Mouse (Mus musculus): ENCODE measurements around the gene Mmp2. TPM values are rescaled to one million over a fixed set of nuclear protein-coding genes. Genes with fewer than 3 reads are reported as not detected.

The Mmp2 gene
- polyA plus RNA-seq, 1 experiment = 2.8 TPM

GRCm38 (mm10) chr8:92799406-92799805 is 27.7 kb upstream of the Mmp2 start:
- 90% methylated on average over 11 of the region's 11 CpGs for WGBS
- no peak for DNase-seq
- TF ChIP-seq POLR2A (IDR thresholded peaks at IDR 0.05; ENCODE audit: borderline replicate concordance, insufficient read depth, low read length) = no peak
- no peak for TF ChIP-seq CTCF (IDR thresholded peaks at IDR 0.05; ENCODE audit: borderline replicate concordance, insufficient read depth, low read depth, low read length)
- H3K27ac ChIP-seq (ENCODE audit: insufficient read depth, low read length) = no peak overlapping the region
- no peak overlapping the region for H3K4me3 ChIP-seq (replicated peaks; ENCODE audit: insufficient read depth, low read depth, low read length)
- H3K4me1 ChIP-seq (ENCODE audit: control insufficient read depth, insufficient read depth, low read length) = no peaks in the 10 kb centered on the region
- no peaks in the 10 kb centered on the region for H3K27me3 ChIP-seq (ENCODE audit: control insufficient read depth, insufficient read depth, low read length)

GRCm38 (mm10) chr8:92801231-92801630 is 25.9 kb upstream of the Mmp2 start:
- no peaks in the 10 kb centered on the region for H3K27me3 ChIP-seq (ENCODE audit: control insufficient read depth, insufficient read depth, low read length)
- H3K4me1 ChIP-seq (ENCODE audit: control insufficient read depth, insufficient read depth, low read length) = no peaks in the 10 kb centered on the region
- no peak overlapping the region for H3K27ac ChIP-seq (ENCODE audit: insufficient read depth, low read length)
- TF ChIP-seq CTCF (IDR thresholded peaks at IDR 0.05; ENCODE audit: borderline replicate concordance, insufficient read depth, low read depth, low read length) (no peak), POLR2A (IDR thresholded peaks at IDR 0.05; ENCODE audit: borderline replicate concordance, insufficient read depth, low read length) (no peak)
- DNase-seq = no peak
- 57% methylated on average over 8 of the region's 8 CpGs for WGBS
- no peak overlapping the region for H3K4me3 ChIP-seq (replicated peaks; ENCODE audit: insufficient read depth, low read depth, low read length)

- H3K4me1 ChIP-seq (ENCODE audit: control insufficient read depth, insufficient read depth, low read length) = no peaks in the 10 kb centered on the region
- H3K4me3 ChIP-seq (replicated peaks; ENCODE audit: insufficient read depth, low read depth, low read length) = no peak overlapping the region
- 74% methylated on average over 3 of the region's 3 CpGs for WGBS
- no peaks in the 10 kb centered on the region for H3K27me3 ChIP-seq (ENCODE audit: control insufficient read depth, insufficient read depth, low read length)
- no peak for TF ChIP-seq CTCF (IDR thresholded peaks at IDR 0.05; ENCODE audit: borderline replicate concordance, insufficient read depth, low read depth, low read length)
- H3K27ac ChIP-seq (ENCODE audit: insufficient read depth, low read length) = no peak overlapping the region
- DNase-seq = no peak
These were observed 24.5 kb upstream of the Mmp2 start for GRCm38 (mm10) chr8:92802591-92802990.

- TF ChIP-seq POLR2A (IDR thresholded peaks at IDR 0.05; ENCODE audit: borderline replicate concordance, insufficient read depth, low read length) (no peak), CTCF (IDR thresholded peaks at IDR 0.05; ENCODE audit: borderline replicate concordance, insufficient read depth, low read depth, low read length) (no peak)
- WGBS = 88% methylated on average over 2 of the region's 2 CpGs
- no peaks in the 10 kb centered on the region for H3K27me3 ChIP-seq (ENCODE audit: control insufficient read depth, insufficient read depth, low read length)
- H3K4me1 ChIP-seq (ENCODE audit: control insufficient read depth, insufficient read depth, low read length) = peaks cover 2% of the 10 kb centered on the region; the same call in 1 of the 2 replicates
- DNase-seq = no peak
- H3K4me3 ChIP-seq (replicated peaks; ENCODE audit: insufficient read depth, low read depth, low read length) = no peak overlapping the region
- no peak overlapping the region for H3K27ac ChIP-seq (ENCODE audit: insufficient read depth, low read length)
These were observed 14.3 kb upstream of the Mmp2 start for GRCm38 (mm10) chr8:92812773-92813172.

GRCm38 (mm10) chr8:92815661-92816060 is 11.4 kb upstream of the Mmp2 start:
- WGBS = 10% methylated on average over 5 of the region's 5 CpGs

GRCm38 (mm10) chr8:92817928-92818818 is 8.9 kb upstream of the Mmp2 start:
- TF ChIP-seq POLR2A (IDR thresholded peaks at IDR 0.05; ENCODE audit: borderline replicate concordance, insufficient read depth, low read length) = no peak
- TF ChIP-seq CTCF (IDR thresholded peaks at IDR 0.05; ENCODE audit: borderline replicate concordance, insufficient read depth, low read depth, low read length) = peak; percentile 79
- peak; percentile 54 to 60 for DNase-seq
- no peak overlapping the region for H3K4me3 ChIP-seq (replicated peaks; ENCODE audit: insufficient read depth, low read depth, low read length)
- H3K4me1 ChIP-seq (ENCODE audit: control insufficient read depth, insufficient read depth, low read length) = peaks cover 2% of the 10 kb centered on the region; the same call in 1 of the 2 replicates
- no peak overlapping the region for H3K27ac ChIP-seq (ENCODE audit: insufficient read depth, low read length)
- WGBS = 24% methylated on average over 6 of the region's 6 CpGs
- H3K27me3 ChIP-seq (ENCODE audit: control insufficient read depth, insufficient read depth, low read length) = no peaks in the 10 kb centered on the region

More at GRCm38 (mm10) chr8:92815661-92816060, 11.4 kb upstream of the Mmp2 start:
- Histone ChIP-seq H3K27ac (ENCODE audit: insufficient read depth, low read length) (no peak overlapping the region), H3K4me3 (replicated peaks; ENCODE audit: insufficient read depth, low read depth, low read length) (no peak overlapping the region), H3K27me3 (ENCODE audit: control insufficient read depth, insufficient read depth, low read length) (no peaks in the 10 kb centered on the region), H3K4me1 (ENCODE audit: control insufficient read depth, insufficient read depth, low read length) (peaks cover 2% of the 10 kb centered on the region; the same call in 1 of the 2 replicates)
- TF ChIP-seq CTCF (IDR thresholded peaks at IDR 0.05; ENCODE audit: borderline replicate concordance, insufficient read depth, low read depth, low read length) (no peak), POLR2A (IDR thresholded peaks at IDR 0.05; ENCODE audit: borderline replicate concordance, insufficient read depth, low read length) (no peak)
- no peak for DNase-seq

GRCm38 (mm10) chr8:92821151-92821550 is 5.9 kb upstream of the Mmp2 start:
- no peak for DNase-seq
- Histone ChIP-seq H3K27me3 (ENCODE audit: control insufficient read depth, insufficient read depth, low read length) (no peaks in the 10 kb centered on the region), H3K4me3 (replicated peaks; ENCODE audit: insufficient read depth, low read depth, low read length) (no peak overlapping the region), H3K27ac (ENCODE audit: insufficient read depth, low read length) (no peak overlapping the region), H3K4me1 (ENCODE audit: control insufficient read depth, insufficient read depth, low read length) (no peaks in the 10 kb centered on the region)
- TF ChIP-seq CTCF (IDR thresholded peaks at IDR 0.05; ENCODE audit: borderline replicate concordance, insufficient read depth, low read depth, low read length) (no peak), POLR2A (IDR thresholded peaks at IDR 0.05; ENCODE audit: borderline replicate concordance, insufficient read depth, low read length) (no peak)

- Histone ChIP-seq H3K27ac (ENCODE audit: insufficient read depth, low read length) (no peak overlapping the region), H3K4me3 (replicated peaks; ENCODE audit: insufficient read depth, low read depth, low read length) (no peak overlapping the region), H3K4me1 (ENCODE audit: control insufficient read depth, insufficient read depth, low read length) (no peaks in the 10 kb centered on the region), H3K27me3 (ENCODE audit: control insufficient read depth, insufficient read depth, low read length) (no peaks in the 10 kb centered on the region)
- TF ChIP-seq POLR2A (IDR thresholded peaks at IDR 0.05; ENCODE audit: borderline replicate concordance, insufficient read depth, low read length) (no peak), CTCF (IDR thresholded peaks at IDR 0.05; ENCODE audit: borderline replicate concordance, insufficient read depth, low read depth, low read length) (no peak)
- DNase-seq = no peak
- 86% methylated on average over 5 of the region's 5 CpGs for WGBS
These were observed 4.7 kb upstream of the Mmp2 start for GRCm38 (mm10) chr8:92822386-92822785.

Measured in cerebellum, adult 2 months (tissue).